Mouse (Mus musculus): ENCODE data around the gene Rpl23a. TPM values are rescaled to one million over a fixed set of nuclear protein-coding genes. Genes with fewer than 3 reads are reported as not detected.
"Not testable (repeated sequence)": the region's sequence is repeated elsewhere in the genome, so short reads cannot be mapped to it uniquely, and the experiment has no call there.

Rpl23a gene
- polyA plus RNA-seq, 1 experiment from 2014 or later, result 1,263 TPM

DNA sequence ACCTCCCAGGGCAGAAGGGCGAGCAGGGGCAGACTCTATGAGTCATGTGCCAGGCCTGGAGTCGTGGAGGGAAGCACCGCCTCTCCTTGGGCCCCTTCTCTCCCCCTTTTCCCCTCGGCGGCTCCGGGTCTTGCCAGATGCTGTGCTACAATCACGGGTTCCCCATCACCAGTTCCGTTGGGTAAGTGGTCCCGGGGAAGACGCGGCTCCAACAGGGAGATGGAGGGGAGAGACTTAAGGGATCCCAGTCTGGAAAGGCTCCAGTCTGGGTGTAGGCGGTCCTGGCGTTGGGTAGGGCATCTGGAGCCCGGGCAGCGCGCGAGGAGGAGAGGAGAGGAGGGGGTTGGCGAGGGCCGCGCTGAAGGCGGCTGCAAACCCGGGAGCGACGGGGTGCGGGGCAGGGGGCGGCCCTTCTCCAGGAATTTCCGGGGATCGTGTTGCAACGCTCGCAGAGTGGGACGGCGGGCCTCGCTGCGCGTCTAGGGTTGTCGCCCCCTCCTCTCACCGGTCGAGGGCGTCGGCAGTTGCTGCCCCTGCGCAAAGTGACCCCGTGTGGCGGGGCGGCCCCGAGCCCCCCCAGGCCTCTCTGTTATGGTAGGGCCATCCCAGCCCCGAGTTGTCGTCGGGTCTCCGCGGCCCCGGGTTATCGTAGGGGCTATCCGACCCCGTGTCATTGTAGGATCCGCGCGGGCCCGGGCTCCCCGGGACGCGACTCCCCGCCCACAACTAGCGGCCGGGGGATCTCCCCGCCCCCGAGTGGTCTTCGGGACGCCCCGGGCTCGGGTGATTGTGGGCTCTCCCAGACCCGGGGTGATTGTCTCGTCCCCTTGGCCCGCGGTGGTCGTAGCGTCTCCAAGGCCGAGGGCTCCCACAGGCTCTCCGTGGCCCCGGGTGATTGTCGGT lies 5.2 kb upstream of the Rpl23a start, which contains the start of gene Rab34:
TSS of gene Rab34 (plus strand) at position 100 of the 903 bp plus-strand sequence.
- ATAC-seq (ENCODE audit: insufficient read depth, low FRiP score), result peak; percentile 87
- H3K27ac ChIP-seq (ENCODE audit: low read length), result peak within 1 kb of the TSS; percentile 97
- H3K4me1 ChIP-seq (ENCODE audit: control insufficient read depth, insufficient read depth, low read length), result peaks cover 12% of the 10 kb centered on the region
- no peaks in the 10 kb centered on the region for H3K27me3 ChIP-seq (ENCODE audit: control insufficient read depth, insufficient read depth, low read length)
- peak within 1 kb of the TSS; percentile 94 for H3K9ac ChIP-seq (ENCODE audit: low read length)
- peak within 1 kb of the TSS; percentile 76 for H3K4me3 ChIP-seq (replicated peaks; ENCODE audit: low read length)
- H3K36me3 ChIP-seq (ENCODE audit: control insufficient read depth, insufficient read depth, low read length), result no peaks in the 10 kb centered on the region
- no peaks in the 10 kb centered on the region for H3K9me3 ChIP-seq (replicated peaks; ENCODE audit: control insufficient read depth, low read length)
- under 1% methylated on average over 77 of the region's 80 CpGs for WGBS
- peak within 1 kb of the TSS; percentile 69 for H3K4me2 ChIP-seq (ENCODE audit: low read depth, low read length)

DNA sequence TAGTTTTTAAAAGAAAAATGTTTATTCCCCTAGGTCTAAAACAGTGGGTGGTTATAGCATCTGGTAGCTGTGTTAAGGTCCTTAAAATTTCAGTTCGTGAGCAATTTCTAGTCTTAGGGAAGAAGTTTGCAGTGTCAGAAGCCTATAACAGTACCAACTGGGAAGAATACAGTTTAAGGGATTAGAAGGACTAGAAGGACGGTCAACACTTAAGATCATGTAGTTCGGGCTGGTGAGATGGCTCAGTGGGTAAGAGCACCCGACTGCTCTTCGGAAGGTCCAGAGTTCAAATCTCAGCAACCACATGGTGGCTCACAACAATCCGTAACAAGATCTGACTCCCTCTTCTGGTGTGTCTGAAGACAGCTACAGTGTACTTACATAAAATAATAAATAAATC lies 1.3 kb upstream of the Rpl23a start:
- H3K9ac ChIP-seq (ENCODE audit: low read length); H3K4me2 ChIP-seq (ENCODE audit: low read depth, low read length); H3K36me3 ChIP-seq (ENCODE audit: control insufficient read depth, insufficient read depth, low read length): not testable (repeated sequence)

GRCm38 (mm10) chr11:78183884-78184514 lies 615 bp upstream of the Rpl23a start:
- Histone ChIP-seq H3K4me2 (ENCODE audit: low read depth, low read length) (peak overlapping the region; percentile 48), H3K9me3 (replicated peaks; ENCODE audit: control insufficient read depth, low read length) (no peaks in the 10 kb centered on the region), H3K4me3 (replicated peaks; ENCODE audit: low read length) (peak overlapping the region; percentile 92), H3K36me3 (ENCODE audit: control insufficient read depth, insufficient read depth, low read length) (peaks cover 8% of the 10 kb centered on the region; the same call in 1 of the 2 replicates), H3K4me1 (ENCODE audit: control insufficient read depth, insufficient read depth, low read length) (peaks cover 29% of the 10 kb centered on the region), H3K9ac (ENCODE audit: low read length) (peak overlapping the region; percentile 43; the same call in 1 of the 2 replicates), H3K27ac (ENCODE audit: low read length) (no peak overlapping the region), H3K27me3 (ENCODE audit: control insufficient read depth, insufficient read depth, low read length) (no peaks in the 10 kb centered on the region)
- 41% methylated on average over 10 of the region's 10 CpGs for WGBS
- no peak for ATAC-seq (ENCODE audit: insufficient read depth, low FRiP score)

More for the DNA sequence above, 1.3 kb upstream of the Rpl23a start:
- H3K9me3 ChIP-seq (replicated peaks; ENCODE audit: control insufficient read depth, low read length); ATAC-seq (ENCODE audit: insufficient read depth, low FRiP score); H3K27ac ChIP-seq (ENCODE audit: low read length); H3K27me3 ChIP-seq (ENCODE audit: control insufficient read depth, insufficient read depth, low read length); H3K4me3 ChIP-seq (replicated peaks; ENCODE audit: low read length): not testable (repeated sequence)
- H3K4me1 ChIP-seq (ENCODE audit: control insufficient read depth, insufficient read depth, low read length), result peaks cover 28% of the 10 kb centered on the region
- WGBS, result 91% methylated on average over 6 of the region's 6 CpGs

GRCm38 (mm10) chr11:78182450-78182849 lies 934 bp downstream of the Rpl23a start:
- peak overlapping the region; percentile 94 for H3K27ac ChIP-seq (ENCODE audit: low read length)
- no peaks in the 10 kb centered on the region for H3K9me3 ChIP-seq (replicated peaks; ENCODE audit: control insufficient read depth, low read length)
- H3K27me3 ChIP-seq (ENCODE audit: control insufficient read depth, insufficient read depth, low read length), result no peaks in the 10 kb centered on the region
- no peak for ATAC-seq (ENCODE audit: insufficient read depth, low FRiP score)
- H3K36me3 ChIP-seq (ENCODE audit: control insufficient read depth, insufficient read depth, low read length), result peaks cover 8% of the 10 kb centered on the region; the same call in 1 of the 2 replicates
- peaks cover 41% of the 10 kb centered on the region for H3K4me1 ChIP-seq (ENCODE audit: control insufficient read depth, insufficient read depth, low read length)
- 4% methylated on average over 7 of the region's 7 CpGs for WGBS
- H3K4me2 ChIP-seq (ENCODE audit: low read depth, low read length), result peak overlapping the region; percentile 73
- H3K9ac ChIP-seq (ENCODE audit: low read length), result peak overlapping the region; percentile 91
- H3K4me3 ChIP-seq (replicated peaks; ENCODE audit: low read length), result peak overlapping the region; percentile 92

GRCm38 (mm10) chr11:78181830-78182357 lies 1.5 kb downstream of the Rpl23a start:
- peak overlapping the region; percentile 73 for H3K4me2 ChIP-seq (ENCODE audit: low read depth, low read length)
- H3K36me3 ChIP-seq (ENCODE audit: control insufficient read depth, insufficient read depth, low read length), result peaks cover 8% of the 10 kb centered on the region; the same call in 1 of the 2 replicates
- peaks cover 46% of the 10 kb centered on the region for H3K4me1 ChIP-seq (ENCODE audit: control insufficient read depth, insufficient read depth, low read length)
- peak overlapping the region; percentile 92 for H3K4me3 ChIP-seq (replicated peaks; ENCODE audit: low read length)
- no peaks in the 10 kb centered on the region for H3K9me3 ChIP-seq (replicated peaks; ENCODE audit: control insufficient read depth, low read length)
- peak overlapping the region; percentile 91 for H3K9ac ChIP-seq (ENCODE audit: low read length)
- H3K27me3 ChIP-seq (ENCODE audit: control insufficient read depth, insufficient read depth, low read length), result no peaks in the 10 kb centered on the region
- no peak for ATAC-seq (ENCODE audit: insufficient read depth, low FRiP score)
- 31% methylated on average over 2 of the region's 2 CpGs for WGBS
- H3K27ac ChIP-seq (ENCODE audit: low read length), result 0 out of 2 replicates have a peak overlapping the region, but pooled peaks have one; percentile 94

DNA sequence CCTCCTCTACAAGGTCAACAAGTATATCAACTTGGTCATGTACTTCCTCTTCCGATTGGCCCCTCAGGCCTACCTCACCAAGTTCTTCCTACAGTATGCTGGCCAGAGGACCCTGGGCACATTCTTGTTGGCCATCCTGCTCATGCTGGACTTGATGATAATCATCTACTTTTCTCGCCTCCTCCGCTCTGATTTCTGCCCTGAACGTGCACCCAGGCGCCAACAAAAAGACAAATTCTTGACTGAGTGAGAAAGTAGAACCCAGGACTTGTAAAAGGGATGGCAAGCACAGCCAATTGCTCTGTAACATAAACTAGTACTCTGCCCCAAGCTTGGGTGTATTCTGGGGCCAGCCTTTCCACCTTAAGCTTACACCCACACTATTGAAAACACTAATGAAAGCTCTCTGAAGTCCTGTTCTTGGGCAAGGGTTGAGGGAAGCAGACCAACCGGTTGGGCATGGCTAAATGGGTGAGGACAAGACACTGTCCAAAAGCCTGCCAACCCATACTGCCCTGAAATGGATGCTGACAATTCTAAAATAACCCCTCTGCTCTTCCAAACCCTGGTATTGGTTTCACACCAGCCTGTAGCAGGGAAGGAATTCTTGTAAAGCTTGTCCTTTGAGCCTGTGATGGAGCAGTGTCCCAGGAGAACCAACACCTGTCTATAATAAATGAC lies 3.2 kb downstream of the Rpl23a start:
- ATAC-seq (ENCODE audit: insufficient read depth, low FRiP score), result no peak
- Histone ChIP-seq H3K4me1 (ENCODE audit: control insufficient read depth, insufficient read depth, low read length) (peaks cover 49% of the 10 kb centered on the region), H3K4me3 (replicated peaks; ENCODE audit: low read length) (peak overlapping the region; percentile 70), H3K9ac (ENCODE audit: low read length) (peak overlapping the region; percentile 88), H3K9me3 (replicated peaks; ENCODE audit: control insufficient read depth, low read length) (no peaks in the 10 kb centered on the region), H3K27me3 (ENCODE audit: control insufficient read depth, insufficient read depth, low read length) (no peaks in the 10 kb centered on the region), H3K36me3 (ENCODE audit: control insufficient read depth, insufficient read depth, low read length) (peaks cover 8% of the 10 kb centered on the region; the same call in 1 of the 2 replicates), H3K27ac (ENCODE audit: low read length) (peak overlapping the region; percentile 99; the same call in 1 of the 2 replicates), H3K4me2 (ENCODE audit: low read depth, low read length) (peak overlapping the region; percentile 94)
- 62% methylated on average over 6 of the region's 6 CpGs for WGBS

DNA sequence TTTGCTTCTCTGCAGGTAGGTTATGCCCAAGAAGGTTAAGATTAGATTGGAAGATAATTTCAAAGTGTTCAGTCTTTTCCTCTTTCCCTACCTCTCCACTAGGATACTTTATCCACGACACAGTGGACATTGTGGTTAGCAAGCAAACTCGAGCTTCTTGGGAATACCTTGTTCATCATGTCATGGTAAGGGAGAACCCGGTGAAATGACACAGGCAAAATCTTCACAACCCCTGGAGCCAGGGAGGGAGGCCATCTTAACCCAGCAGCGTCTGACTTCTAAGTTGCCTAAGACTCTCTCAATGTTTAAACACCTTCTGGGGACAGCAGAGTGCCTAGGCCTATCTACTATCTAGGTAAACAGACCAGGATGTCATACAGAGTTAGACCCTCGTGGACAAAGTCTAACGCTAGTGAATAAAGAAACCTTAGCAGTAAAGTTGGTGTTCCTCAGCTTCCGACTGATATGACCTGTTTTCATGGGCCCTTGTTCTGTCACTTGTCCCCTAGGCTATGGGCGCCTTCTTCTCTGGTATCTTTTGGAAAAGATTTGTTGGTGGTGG lies 3.9 kb downstream of the Rpl23a start:
- peak overlapping the region; percentile 88 for H3K9ac ChIP-seq (ENCODE audit: low read length)
- H3K9me3 ChIP-seq (replicated peaks; ENCODE audit: control insufficient read depth, low read length), result no peaks in the 10 kb centered on the region
- H3K4me2 ChIP-seq (ENCODE audit: low read depth, low read length), result peak overlapping the region; percentile 94
- 20% methylated on average over 8 of the region's 8 CpGs for WGBS
- peak overlapping the region; percentile 99 for H3K27ac ChIP-seq (ENCODE audit: low read length)
- H3K4me3 ChIP-seq (replicated peaks; ENCODE audit: low read length), result peak overlapping the region; percentile 70
- ATAC-seq (ENCODE audit: insufficient read depth, low FRiP score), result no peak
- H3K36me3 ChIP-seq (ENCODE audit: control insufficient read depth, insufficient read depth, low read length), result peaks cover 8% of the 10 kb centered on the region; the same call in 1 of the 2 replicates
- no peaks in the 10 kb centered on the region for H3K27me3 ChIP-seq (ENCODE audit: control insufficient read depth, insufficient read depth, low read length)
- peaks cover 49% of the 10 kb centered on the region for H3K4me1 ChIP-seq (ENCODE audit: control insufficient read depth, insufficient read depth, low read length)

DNA sequence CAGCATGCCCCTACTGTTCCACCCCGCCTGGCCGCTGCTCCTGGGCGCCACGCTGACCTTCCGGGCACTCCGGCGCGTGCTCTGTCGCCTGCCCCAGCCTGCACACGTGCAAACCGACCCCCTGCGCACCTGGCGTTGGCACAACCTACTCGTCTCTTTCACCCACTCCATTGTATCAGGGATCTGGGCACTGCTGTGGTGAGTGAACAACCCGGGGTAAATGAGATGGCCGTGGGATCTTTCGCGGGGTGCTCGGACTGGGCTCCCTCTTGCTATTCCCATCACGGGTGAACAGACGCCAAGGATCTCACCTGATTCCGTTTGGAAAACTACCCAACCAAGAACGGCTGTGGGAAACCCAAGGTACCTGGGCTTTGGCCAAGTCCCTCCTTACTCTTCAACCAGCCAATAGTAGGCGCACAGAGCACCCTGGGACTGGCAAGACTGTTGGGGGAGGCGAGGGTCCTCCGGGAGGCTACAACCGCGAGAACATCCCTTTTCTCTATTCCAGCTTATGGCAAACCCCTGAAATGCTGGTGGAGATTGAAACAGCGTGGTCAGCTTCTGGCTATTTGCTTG lies 4.4 kb downstream of the Rpl23a start:
- Histone ChIP-seq H3K9me3 (replicated peaks; ENCODE audit: control insufficient read depth, low read length) (no peaks in the 10 kb centered on the region), H3K4me3 (replicated peaks; ENCODE audit: low read length) (peak overlapping the region; percentile 70), H3K4me2 (ENCODE audit: low read depth, low read length) (peak overlapping the region; percentile 94), H3K36me3 (ENCODE audit: control insufficient read depth, insufficient read depth, low read length) (peaks cover 8% of the 10 kb centered on the region; the same call in 1 of the 2 replicates), H3K27ac (ENCODE audit: low read length) (peak overlapping the region; percentile 99), H3K4me1 (ENCODE audit: control insufficient read depth, insufficient read depth, low read length) (peaks cover 49% of the 10 kb centered on the region), H3K9ac (ENCODE audit: low read length) (peak overlapping the region; percentile 88), H3K27me3 (ENCODE audit: control insufficient read depth, insufficient read depth, low read length) (no peaks in the 10 kb centered on the region)
- 2% methylated on average over 29 of the region's 29 CpGs for WGBS
- no peak for ATAC-seq (ENCODE audit: insufficient read depth, low FRiP score)
